Mouse (Mus musculus) left cerebral cortex, postnatal 14 days (tissue): ENCODE measurements around the gene Hp1bp3. TPM values are rescaled to one million over a fixed set of nuclear protein-coding genes. Genes with fewer than 3 reads are reported as not detected.

Source experiments
- DNase-seq, 2 experiments: peaks; one replicate each; pipeline ENCODE4 v3.0.0; 2021 to 2022; ENCODE audit warnings: low spot score in 2 of 2, mixed read lengths in 1 of 2
- intact Hi-C: fragments of 180-260 bp; cut with DNase I; formaldehyde crosslinking; loops from one replicate; pipeline ENCODE4 v1.15.1; 2025
- total RNA-seq, 2 experiments: library from RNA; stranded (reverse); gene quantifications; 2 replicates each; pipeline ENCODE4 v1.2.3; 2021

The Hp1bp3 gene
- total RNA-seq, 2 experiments from 2014 or later, result 149 to 154 TPM

DNA sequence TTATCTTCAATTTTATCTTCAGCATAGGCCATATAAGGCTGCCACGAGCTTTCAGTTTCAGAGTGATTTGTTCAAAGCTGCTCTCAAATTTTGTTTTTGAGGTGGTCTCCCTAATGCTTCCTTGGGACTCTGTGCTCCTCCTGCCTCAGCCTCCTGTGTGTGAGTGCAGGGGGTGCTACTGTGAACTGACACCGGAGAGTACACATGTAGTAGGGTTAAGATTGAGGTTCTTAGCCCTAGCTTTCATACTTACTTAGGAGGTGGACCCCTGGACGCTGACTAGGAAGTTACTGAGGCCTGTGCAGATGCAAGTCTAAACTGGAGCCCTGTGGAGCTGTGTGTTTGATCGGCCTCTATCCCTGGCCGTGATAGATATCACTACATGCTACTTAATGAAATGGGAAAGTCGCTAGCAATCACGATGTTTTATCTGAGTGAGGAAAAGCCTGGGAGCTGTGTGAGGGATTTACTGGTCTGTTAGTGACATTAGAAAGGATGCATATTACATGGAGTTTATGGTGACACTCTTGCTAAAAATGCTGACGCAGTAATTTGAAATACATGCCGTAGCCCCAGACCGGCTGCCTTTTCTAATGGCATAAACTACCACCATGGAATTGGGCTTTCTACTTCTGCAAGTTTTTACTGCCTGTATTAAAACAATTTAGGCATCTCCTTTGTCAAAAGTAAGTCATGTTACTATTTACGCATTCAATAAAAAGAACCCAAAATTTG is 2.0 kb downstream of the Hp1bp3 start:
- intact Hi-C loops, result loop anchor here (10.0 kb wide), 1 partner anchor 253 kb away; no protein-coding TSS in a partner anchor
- DNase-seq, result no peak

DNA sequence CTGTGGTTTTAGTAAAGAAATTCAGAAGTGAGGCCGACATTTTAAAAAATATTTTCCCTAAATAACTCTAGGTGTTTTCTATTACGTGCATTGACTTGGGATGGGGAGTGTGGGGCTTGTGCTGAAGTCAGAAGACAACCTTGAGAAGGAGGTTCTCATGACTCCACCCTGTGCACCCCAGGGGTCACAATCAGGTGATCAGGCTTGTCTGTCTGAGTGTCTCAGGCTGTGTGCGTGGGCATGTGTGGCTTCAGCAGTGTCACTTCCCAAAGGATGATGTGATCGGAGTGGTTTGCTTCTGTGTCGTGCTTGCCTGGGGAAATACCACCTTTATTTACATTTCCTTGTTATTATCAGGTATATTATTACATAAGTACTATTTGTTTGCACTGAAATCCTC is 3.2 kb downstream of the Hp1bp3 start:
- intact Hi-C loops, result loop anchor here (10.0 kb wide), 1 partner anchor 255 kb away; no protein-coding TSS in a partner anchor
- DNase-seq, result no peak

DNA sequence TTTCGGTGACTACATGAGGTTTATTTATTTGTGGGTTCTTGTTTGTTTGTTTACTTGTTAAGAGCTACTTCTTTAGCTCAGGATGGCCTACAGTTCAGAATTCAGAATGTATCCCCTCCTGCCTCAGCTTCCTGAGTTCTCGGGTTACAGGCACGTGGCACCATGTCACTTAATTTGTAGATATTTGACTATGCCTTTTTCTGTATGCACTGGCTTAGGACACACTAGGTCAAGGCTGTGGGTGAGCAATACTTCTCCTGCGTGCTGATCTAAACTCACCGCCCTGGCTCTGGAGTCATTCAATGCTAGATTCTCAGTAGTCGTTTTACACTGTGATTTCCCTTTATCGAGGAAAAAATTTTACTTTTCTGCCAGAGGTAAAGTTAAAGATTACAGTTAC is 4.7 kb downstream of the Hp1bp3 start:
- no peak for DNase-seq
- intact Hi-C loops, result no loop called here

DNA sequence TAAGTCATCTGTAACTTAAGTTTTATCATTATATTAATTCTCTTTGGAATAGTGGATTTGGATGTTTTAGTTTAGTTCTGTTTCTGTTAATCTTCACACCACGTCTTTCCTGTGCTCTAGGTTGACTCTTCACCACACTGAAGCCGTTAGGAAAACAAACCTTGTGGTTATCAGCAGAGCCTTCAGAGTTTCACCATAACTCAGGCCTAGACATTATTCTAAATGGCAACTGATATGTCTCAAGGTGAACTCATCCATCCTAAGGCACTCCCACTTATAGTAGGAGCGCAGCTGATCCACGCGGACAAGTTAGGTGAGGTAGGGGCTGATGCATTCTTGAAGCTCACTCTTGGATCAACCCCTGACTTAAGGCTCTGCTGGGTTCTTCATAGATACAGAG is 5.3 kb downstream of the Hp1bp3 start:
- intact Hi-C loops, result no loop called here
- no peak for DNase-seq

DNA sequence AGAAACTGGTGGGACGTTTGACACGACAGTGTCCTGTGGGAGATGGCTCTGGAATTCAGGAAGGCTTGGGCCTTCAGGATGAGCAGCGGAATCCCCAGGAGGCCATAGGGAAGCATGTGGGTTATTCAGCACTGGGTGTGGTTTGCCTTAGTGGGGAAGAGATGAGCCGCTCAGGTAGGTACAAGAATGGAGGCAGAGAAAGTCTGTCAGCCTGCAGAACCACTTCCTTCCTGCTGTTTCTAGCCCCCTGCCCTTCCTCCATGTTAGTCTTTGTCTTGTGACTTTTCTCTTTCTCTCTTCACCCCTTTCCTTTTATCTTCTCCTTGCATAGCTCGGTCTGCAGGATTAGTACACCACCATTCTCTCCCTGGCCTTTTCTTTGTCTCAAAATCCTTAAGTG is 6.3 kb downstream of the Hp1bp3 start:
- intact Hi-C loops, result no loop called here
- no peak for DNase-seq

DNA sequence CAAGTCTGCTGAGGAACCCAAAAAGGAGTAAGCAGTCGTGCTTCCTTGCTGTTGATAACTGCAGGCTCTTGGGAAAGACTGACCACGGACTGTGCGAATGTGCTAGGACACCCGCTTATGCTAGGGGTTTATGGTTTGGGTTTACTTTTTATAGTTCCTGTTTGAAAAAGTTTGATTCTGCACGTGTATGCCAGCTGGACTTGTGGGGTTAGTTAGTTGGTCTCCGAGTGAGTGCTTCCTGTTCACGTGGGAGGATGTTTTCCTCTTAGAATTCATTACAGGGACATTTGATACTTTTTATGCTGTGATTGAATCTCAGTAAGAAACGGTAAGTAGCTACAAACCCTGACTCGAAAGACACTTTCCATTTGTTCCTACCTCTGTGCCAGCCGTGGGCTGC is 7.5 kb downstream of the Hp1bp3 start:
- intact Hi-C loops, result no loop called here
- no peak for DNase-seq

DNA sequence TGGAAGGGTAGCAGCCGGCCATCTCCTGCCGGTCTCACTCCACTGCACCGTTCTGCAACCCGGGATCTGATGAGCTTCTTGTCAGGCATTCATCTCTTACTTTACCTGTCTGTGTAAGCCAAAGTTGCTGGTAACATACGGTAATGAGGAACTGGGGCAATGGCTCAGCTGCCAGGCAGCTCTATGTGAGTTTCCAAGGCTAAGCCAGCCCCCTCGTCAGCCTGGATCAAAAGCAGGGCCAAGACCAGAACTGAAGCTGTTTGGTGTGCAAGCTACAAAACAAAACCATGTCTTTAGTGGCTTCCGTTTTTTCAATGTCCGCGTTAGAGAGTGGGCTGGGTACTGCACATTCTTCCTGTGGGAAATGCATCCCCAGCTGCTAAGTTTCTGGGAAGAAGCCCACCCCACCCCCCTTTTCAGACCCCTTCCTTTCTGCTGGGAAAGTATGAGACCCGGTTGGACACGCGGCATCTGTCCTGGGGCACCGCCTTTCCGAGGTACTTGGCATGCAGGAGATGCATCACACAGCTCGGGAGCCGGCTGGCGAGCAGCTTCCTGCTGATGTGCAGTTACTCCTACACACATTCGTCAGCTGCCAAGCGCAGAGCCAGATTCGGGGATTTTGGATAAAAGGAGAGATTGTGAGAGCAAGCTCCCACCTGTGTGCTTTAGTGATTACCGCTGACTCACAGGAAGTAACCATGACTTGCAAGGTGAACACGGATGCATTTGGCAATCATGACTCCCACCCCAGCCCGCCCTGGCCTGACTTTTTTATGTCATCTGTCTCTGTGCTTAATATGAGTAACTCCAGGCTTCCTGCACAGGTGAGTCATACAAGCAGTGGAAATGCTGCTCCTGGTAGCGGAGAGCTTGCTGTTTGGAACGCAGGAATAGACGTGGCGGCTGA is 30.9 kb downstream of the Hp1bp3 start:
- DNase-seq, result peak; percentile 82 to 93
- intact Hi-C loops, result no loop called here

DNA sequence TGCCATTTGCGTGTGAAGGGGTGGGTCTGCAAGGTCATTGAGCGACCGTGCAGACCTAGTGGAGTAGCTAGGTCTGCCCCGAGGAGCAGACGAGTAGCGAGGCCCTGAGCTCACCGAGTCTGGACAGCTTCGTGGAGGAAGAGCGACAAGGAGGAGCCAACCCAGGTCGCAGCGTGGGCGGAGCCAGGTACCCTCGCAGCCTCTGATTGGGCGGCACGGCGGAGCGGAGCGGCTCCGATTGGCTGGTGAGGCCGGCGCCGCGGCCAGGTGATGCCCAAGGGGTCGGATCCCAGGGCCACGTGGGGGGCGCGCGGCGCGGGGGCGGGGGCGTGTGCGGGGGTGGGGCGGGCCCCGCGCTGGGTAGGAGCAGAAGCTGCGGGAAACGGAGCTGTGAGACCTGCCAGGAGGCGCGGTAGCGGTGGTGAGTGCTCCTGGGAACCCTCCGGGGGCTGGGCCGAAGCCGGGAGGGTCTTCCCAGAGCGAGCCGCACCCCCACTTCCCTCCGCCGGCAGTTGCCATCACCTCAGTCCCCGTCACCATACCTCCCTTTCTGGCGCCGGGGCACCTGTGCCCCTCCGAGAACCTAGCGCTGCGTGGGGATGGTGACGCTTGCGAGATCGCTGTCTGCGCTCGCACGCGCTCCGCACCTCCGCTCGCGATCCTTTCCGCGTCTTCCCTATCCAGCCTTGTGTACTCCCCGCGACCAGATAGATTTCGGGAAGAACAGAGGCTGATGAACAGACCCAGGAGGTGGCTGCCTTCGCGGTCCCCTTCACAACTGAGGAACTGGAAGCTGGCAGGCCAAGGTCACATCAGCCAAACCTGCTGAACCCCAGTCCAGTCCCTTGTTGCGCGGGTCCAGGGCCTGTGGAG is 34.2 kb downstream of the Hp1bp3 start, which contains the start of the genes Sh2d5 and Kif17:
Gene Sh2d5 (plus strand): TSS at position 316 of the 873 bp plus-strand sequence.
Gene Kif17 (plus strand): TSS at position 348 of the 873 bp plus-strand sequence.
- intact Hi-C loops, result no loop called here
- peak; percentile 91 to 92 for DNase-seq

DNA sequence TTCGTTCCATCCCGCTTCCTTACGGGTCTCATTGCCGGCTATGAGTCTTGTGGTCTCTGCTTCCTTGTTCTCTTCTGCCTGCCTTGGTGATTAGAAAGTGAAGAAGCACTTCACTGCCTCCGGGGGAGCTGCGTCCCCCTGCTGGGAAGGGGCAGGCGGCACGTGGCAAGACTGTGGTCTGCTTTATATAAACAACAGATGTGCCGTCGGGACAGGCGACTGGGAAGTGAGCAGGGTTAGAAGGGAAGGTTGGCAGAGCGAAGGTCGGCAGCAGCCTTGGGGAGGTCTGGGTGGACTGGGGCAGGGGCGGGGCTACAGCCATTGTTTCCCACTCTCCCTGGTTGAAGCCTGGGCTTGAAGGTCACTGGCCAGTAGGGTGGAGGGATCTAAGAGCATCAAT is 35.7 kb downstream of the Hp1bp3 start:
- peak; percentile 39 to 70 for DNase-seq
- intact Hi-C loops, result no loop called here

DNA sequence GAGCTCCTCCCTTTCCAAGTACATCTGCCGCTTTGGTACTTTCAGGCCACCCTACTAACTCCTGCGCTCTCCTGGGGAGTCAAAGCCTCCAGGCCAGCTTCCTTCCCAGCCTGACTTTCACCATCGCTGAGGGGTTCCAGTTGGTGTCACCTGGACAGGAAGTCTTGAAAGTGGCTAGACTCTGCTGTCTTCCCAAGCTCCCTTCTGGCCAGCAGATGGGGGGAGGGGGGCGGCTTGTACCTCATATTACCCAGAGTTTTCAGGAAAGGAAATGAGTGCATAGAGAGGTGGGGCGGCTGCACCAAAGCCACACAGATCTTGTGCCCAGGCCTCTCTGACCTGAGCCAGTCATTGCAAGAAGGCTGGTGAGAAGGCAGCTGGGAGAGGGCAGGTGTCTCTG is 36.1 kb downstream of the Hp1bp3 start:
- no peak for DNase-seq
- intact Hi-C loops, result no loop called here

DNA sequence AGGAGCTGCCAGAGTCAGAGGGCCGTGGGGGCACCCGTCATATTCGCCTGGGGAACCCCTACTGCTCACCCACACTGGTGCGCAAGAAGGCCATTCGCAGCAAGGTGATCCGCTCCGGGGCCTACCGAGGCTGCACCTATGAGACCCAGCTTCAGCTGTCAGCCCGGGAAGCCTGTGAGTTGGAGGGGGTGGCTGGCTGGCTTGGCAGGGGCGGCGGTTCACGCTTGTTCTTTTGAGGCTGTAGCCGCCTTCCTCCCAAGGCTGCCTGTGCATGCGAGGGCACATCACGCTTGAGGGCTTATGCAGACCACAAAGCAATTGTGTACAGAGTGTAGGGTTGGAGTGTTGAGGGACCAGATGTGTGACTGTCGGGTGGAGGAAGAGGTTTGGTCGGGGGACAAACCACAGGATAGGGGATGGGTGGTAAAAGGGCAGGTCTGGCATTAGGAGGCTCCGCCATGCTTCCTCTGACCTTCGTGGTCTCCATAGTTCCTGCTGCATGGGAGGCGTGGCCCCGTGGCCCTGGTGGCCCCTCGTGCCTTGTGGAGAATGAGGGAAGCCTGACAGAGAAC is 41.1 kb downstream of the Hp1bp3 start:
- DNase-seq, result no peak
- intact Hi-C loops, result no loop called here

DNA sequence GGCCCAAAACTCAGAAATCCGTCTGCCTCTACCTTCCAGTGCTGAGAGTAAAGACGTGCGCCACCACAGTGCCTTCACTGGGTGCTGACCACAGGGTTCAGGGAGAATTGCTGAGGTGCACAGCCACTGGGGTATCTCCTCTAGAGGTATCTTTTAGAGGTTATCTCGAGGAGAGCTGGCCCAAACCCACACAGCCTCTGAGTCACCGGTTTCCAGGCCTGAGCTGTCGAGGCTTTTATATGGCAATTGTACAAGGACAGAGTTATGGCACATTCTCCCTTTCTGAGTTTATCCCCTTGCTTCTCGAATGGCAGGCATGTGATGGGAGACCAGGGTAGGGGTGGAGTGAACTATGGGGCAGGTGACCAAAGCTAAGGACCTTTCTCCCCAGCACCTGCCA is 42.6 kb downstream of the Hp1bp3 start:
- intact Hi-C loops, result no loop called here
- DNase-seq, result no peak

DNA sequence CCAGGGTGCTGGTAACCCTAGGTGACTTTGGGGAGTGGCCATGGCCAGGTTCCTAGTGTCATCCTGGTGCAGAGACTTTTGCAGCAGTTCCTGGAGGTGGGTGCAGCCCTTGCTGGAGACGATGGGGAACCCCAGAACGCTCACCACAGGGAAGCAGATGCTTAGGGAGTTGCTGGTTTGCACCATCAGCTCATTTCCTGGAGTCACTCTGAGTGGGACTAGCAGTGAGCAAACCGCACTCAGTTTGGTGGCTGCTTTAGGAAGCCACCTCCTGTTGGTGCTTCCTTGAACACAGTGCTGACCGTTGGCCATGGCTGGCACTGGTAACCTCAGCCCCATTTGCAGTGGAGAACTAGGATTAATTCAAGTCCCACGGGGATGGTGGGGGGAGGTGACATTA is 43.4 kb downstream of the Hp1bp3 start:
- DNase-seq, result no peak
- intact Hi-C loops, result no loop called here

DNA sequence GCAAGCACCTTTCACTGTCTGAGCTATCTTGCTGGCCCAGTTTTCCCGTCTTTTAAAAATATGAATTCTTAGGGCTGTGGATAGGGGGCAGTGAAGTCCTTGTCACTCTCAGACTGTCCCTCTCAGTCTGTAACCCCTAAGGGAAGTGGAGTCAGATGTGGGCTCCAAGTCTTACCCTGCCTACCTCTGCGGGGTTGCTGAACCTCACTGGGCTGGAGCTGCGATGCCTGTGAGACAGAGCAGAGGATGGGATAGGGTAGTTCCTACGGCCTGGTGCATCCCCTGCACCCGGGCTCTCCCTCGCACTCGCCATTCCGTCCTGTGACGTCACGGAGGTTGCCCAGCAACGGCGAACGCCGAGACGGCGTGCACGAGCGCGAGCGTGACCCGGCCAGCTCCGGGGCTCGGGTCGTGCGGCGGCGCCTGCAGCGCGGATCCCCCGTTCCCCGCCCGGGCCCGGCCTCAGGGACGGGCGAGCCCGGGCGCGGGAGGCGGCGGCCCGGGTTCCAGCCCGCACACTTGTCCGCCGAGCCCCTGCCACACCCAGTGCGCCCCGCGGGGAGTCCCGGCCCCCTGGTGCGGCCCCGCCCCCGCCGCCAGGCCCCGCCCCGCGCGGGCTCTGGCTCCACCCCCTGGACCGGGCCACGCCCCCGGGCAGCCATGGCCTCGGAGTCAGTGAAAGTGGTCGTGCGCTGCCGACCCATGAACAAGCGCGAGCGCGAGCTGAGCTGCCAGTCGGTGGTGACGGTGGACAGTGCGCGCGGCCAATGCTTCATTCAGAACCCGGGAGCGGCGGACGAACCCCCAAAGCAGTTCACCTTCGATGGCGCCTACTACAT is 46.0 kb downstream of the Hp1bp3 start:
- peak; percentile 88 for DNase-seq
- intact Hi-C loops, result no loop called here

DNA sequence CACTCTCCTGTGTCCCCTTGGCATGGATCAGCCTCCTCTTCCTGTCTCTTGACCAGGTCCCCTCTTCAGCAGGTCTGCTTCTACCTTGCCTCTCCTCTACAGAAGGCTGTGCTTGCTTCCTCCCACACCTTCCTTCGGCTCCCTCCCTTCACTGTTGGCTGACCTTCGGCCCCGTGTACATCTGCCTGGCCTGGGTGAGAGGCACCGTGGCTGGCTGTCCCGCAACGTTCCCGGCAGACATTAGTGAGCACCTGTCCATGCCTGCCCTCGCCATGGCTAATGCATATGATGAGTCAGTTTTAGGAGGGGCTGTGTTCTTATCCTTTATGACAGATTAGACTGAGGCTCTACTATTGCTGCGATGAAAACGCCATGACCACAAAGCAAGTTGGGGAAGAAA is 51.8 kb downstream of the Hp1bp3 start:
- no peak for DNase-seq
- intact Hi-C loops, result no loop called here

DNA sequence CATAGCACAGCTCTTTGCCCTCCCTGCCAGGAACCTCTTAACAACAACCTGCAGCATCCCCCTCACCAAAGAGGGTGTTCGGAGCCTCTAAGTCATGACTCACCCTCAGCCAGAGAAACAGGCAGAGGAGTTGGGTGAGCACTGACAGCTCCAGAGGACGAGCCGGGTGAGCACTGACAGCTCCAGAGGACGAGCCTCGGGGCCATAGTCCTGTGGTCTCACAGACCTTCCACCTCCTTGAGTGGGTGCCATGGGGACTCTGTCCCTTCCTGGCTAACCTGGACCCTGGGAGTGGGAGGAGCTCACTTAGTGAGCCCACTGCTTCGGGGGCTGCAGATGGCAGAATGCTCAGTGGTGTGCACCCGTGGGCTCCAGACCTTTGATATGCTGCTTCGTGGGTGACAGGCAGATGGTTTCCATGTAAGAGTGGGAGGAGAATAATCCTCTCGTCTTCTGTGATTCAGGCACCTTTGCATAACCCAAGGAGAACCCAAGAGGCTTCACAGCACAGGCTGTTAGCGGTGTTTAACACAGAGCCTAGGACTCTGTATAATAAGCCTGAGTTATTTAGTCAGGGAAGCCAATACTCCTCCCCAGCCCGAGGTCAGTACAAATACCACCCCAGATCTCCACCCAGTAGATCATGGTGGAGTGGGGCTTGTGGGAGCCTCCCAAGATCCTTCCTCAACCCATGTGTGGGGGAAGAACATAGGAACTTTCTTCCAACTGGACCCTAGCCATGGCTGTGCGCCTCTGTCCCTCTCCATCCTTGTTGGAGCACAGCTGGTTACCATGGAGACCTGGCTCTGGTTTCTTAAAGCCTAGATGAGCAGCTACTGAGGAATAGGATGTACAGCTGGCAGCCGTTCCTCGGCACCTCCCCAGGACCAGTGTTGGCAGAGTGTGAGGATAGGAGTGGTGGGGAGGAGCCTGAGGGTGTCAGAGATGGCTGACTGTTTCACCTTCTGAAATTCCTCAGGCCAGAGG is 56.2 kb downstream of the Hp1bp3 start:
- intact Hi-C loops, result no loop called here
- peak; percentile 65 to 83 for DNase-seq

DNA sequence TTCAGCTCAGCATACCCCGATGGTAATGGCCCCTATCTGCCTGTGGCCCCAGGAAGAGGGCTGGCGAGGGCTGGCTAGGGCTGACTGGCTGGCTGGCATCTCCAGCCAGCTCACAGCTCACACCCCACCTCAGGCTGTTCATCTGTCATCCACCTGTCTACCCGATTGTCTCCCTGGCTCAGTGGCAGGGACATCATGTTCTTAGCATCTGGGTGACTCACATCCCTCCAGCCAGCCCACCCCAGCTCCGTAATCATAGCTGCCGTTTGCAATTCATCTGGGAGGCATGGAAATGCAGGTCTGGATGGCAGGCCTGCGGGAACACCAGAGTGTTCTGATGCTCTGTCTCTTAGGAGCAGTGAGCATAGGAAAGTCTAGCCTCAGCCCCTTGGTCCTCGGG is 62.2 kb downstream of the Hp1bp3 start:
- intact Hi-C loops, result no loop called here
- peak; percentile 39 to 52 for DNase-seq
